Mouse (Mus musculus) limb, embryonic 11.5 days (tissue): ENCODE data around the gene Ascl2. TPM values are rescaled to one million over a fixed set of nuclear protein-coding genes. Genes with fewer than 3 reads are reported as not detected.

Experiments used
- ATAC-seq: fragments of 200-750 bp; cut with Nextera tagmentation; 2 replicates; pipeline ENCODE4 v1.8.0; 2017; ENCODE audit warnings: low read depth; ENCODE audit not compliant: insufficient number of reproducible peaks, low FRiP score, low TSS enrichment
- DNase-seq: peaks from one replicate; pipeline ENCODE4 v3.0.0-alpha.2; 2015; ENCODE audit warnings: low spot score
- H3K27ac ChIP-seq: fragments of 300-500 bp; sonication (generic); replicated peaks from 2 replicates; pipeline ENCODE4 v1.5.1; 2014; ENCODE audit warnings: low read depth, mild to moderate bottlenecking, low read length
- H3K27me3 ChIP-seq: fragments of 300-500 bp; sonication (generic); 2 replicates; pipeline ENCODE4 v1.6.1; 2014; ENCODE audit warnings: mild to moderate bottlenecking, low read length, mixed read lengths; ENCODE audit not compliant: control insufficient read depth, insufficient read depth
- H3K36me3 ChIP-seq: fragments of 300-500 bp; sonication (generic); 2 replicates; pipeline ENCODE4 v1.6.1; 2014; ENCODE audit warnings: mild to moderate bottlenecking, low read length, moderate library complexity, mixed read lengths; ENCODE audit not compliant: control insufficient read depth, insufficient read depth
- H3K4me1 ChIP-seq: fragments of 300-500 bp; sonication (generic); 2 replicates; pipeline ENCODE4 v1.6.1; 2014; ENCODE audit warnings: low read length, mixed read lengths; ENCODE audit not compliant: control insufficient read depth, insufficient read depth
- H3K4me2 ChIP-seq: fragments of 300-500 bp; sonication (generic); 2 replicates; pipeline ENCODE4 v1.6.1; 2014; ENCODE audit warnings: low read depth, mild to moderate bottlenecking, moderate library complexity; ENCODE audit not compliant: severe bottlenecking
- H3K4me3 ChIP-seq: fragments of 300-500 bp; sonication (generic); 2 replicates; pipeline ENCODE4 v1.5.1; 2014; ENCODE audit warnings: low read depth, low read length
- H3K9ac ChIP-seq: fragments of 300-500 bp; sonication (generic); 2 replicates; pipeline ENCODE4 v1.6.1; 2014; ENCODE audit warnings: mild to moderate bottlenecking, low read length
- H3K9me3 ChIP-seq: fragments of 300-500 bp; sonication (generic); 2 replicates; pipeline ENCODE4 v1.6.1; 2016; ENCODE audit warnings: low read length; ENCODE audit not compliant: control insufficient read depth
- WGBS: fragments of 180-500 bp; shearing (Covaris S2); extraction: QIAGEN DNeasy Blood & Tissue Kit; methylation state at CpG from one replicate; pipeline ENCODE4 v1.1.7; 2014; 5-methylcytosine and 5-hydroxymethylcytosine counted together
- polyA plus RNA-seq: library from polyadenylated mRNA; unstranded; fragments of >200 nt; fragmentation: Nextera tagmentation; extraction: Ambion mirVana; gene quantifications from 2 replicates; pipeline ENCODE4 v1.2.1, GENCODE M21; 2014

The Ascl2 gene
- polyA plus RNA-seq, result 0.39 and 0.70 TPM in 2 replicates

- Histone ChIP-seq H3K36me3 (no peaks in the 10 kb centered on the region), H3K9ac (peak within 1 kb of the TSS; percentile 31), H3K27me3 (peaks cover 61% of the 10 kb centered on the region), H3K4me1 (peaks cover 16% of the 10 kb centered on the region), H3K27ac (no peak within 1 kb of the TSS), H3K4me3 (peak within 1 kb of the TSS; percentile 38), H3K9me3 (no peaks in the 10 kb centered on the region), H3K4me2 (peak within 1 kb of the TSS; percentile 93)
- DNase-seq (peak; percentile 68), ATAC-seq (peak; percentile 21)
- under 1% methylated on average over 51 of the region's 51 CpGs for WGBS
Measured at GRCm38 (mm10) chr7:142968809-142969511, at the start of gene Ascl2. Gene Ascl2 (minus strand): TSS chr7:142969264.

- Histone ChIP-seq H3K4me1 (peaks cover 3% of the 10 kb centered on the region; the same call in 1 of the 2 replicates), H3K4me3 (no peak overlapping the region), H3K9me3 (no peaks in the 10 kb centered on the region), H3K27me3 (no peaks in the 10 kb centered on the region), H3K4me2 (no peak overlapping the region), H3K27ac (no peak overlapping the region), H3K9ac (no peak overlapping the region), H3K36me3 (no peaks in the 10 kb centered on the region)
- DNase-seq, result no peak
- WGBS, result 70% methylated on average over 4 of the region's 4 CpGs
- no peak for ATAC-seq
Measured at GRCm38 (mm10) chr7:143017181-143017580, 48.1 kb upstream of the Ascl2 start.

DNA sequence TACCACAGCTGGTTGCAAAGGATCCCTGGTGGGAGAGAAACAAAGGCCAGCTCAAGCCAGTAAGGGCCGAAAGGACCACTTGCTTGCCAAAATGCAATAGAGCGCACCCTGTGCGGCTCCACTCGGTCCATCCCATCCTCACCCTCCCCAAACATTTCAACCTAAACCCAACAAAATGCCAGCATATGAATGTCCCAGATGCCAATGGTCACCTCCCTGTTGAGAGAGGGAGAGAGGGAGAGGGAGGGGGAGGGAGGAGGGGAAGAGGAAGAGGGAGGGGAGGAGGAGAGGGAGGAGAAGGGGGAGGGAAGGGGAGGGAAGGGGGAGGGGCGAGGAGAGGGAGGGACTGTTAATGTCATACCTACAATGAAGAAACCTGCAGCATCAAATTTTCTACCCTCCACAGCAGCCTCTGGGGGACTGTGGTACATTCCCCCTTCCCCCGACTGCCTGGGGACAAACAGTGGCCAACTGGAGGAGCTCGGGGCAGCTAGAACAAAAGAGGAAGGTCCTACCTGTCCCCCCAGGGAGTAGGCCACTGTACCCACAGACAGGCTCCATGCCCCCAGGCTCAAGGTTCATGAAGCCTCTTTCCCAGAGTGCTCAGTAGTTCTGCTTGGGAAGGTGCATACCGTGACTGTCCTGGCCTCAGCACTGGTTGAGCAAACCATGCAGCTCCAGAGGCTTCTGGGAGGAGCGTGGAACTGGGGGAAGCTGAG lies 47.5 kb upstream of the Ascl2 start:
- H3K4me2 ChIP-seq, result no peak overlapping the region
- no peak overlapping the region for H3K4me3 ChIP-seq
- ATAC-seq (no peak), DNase-seq (no peak)
- peaks cover 3% of the 10 kb centered on the region; the same call in 1 of the 2 replicates for H3K4me1 ChIP-seq
- H3K27ac ChIP-seq, result no peak overlapping the region
- H3K9ac ChIP-seq, result no peak overlapping the region
- no peaks in the 10 kb centered on the region for H3K9me3 ChIP-seq
- H3K27me3 ChIP-seq, result no peaks in the 10 kb centered on the region
- WGBS, result 64% methylated on average over 9 of the region's 9 CpGs
- H3K36me3 ChIP-seq, result no peaks in the 10 kb centered on the region

GRCm38 (mm10) chr7:143015755-143016423 lies 46.8 kb upstream of the Ascl2 start:
- H3K4me1 ChIP-seq, result peaks cover 3% of the 10 kb centered on the region; the same call in 1 of the 2 replicates
- H3K36me3 ChIP-seq, result no peaks in the 10 kb centered on the region
- no peak for DNase-seq

GRCm38 (mm10) chr7:143014862-143015659 lies 46.0 kb upstream of the Ascl2 start:
- no peaks in the 10 kb centered on the region for H3K9me3 ChIP-seq
- no peaks in the 10 kb centered on the region for H3K27me3 ChIP-seq
- no peak for ATAC-seq
- WGBS, result 81% methylated on average over 7 of the region's 7 CpGs
- no peak overlapping the region for H3K4me2 ChIP-seq
- H3K36me3 ChIP-seq, result no peaks in the 10 kb centered on the region
- peaks cover 8% of the 10 kb centered on the region; the same call in 1 of the 2 replicates for H3K4me1 ChIP-seq
- DNase-seq, result no peak
- H3K4me3 ChIP-seq, result no peak overlapping the region
- no peak overlapping the region for H3K9ac ChIP-seq
- no peak overlapping the region for H3K27ac ChIP-seq

More at GRCm38 (mm10) chr7:143015755-143016423, 46.8 kb upstream of the Ascl2 start:
- H3K27me3 ChIP-seq, result no peaks in the 10 kb centered on the region
- WGBS, result 27% methylated on average over 1 of the region's 1 CpGs
- no peak overlapping the region for H3K27ac ChIP-seq
- H3K9ac ChIP-seq, result no peak overlapping the region
- H3K4me3 ChIP-seq, result no peak overlapping the region
- H3K4me2 ChIP-seq, result no peak overlapping the region
- no peak for ATAC-seq
- H3K9me3 ChIP-seq, result no peaks in the 10 kb centered on the region

- Histone ChIP-seq H3K4me2 (no peak overlapping the region), H3K27me3 (no peaks in the 10 kb centered on the region), H3K9ac (no peak overlapping the region), H3K27ac (no peak overlapping the region), H3K4me1 (peaks cover 14% of the 10 kb centered on the region), H3K9me3 (no peaks in the 10 kb centered on the region), H3K36me3 (no peaks in the 10 kb centered on the region), H3K4me3 (no peak overlapping the region)
- 80% methylated on average over 8 of the region's 8 CpGs for WGBS
- DNase-seq (no peak), ATAC-seq (no peak)
Measured at GRCm38 (mm10) chr7:143013420-143014178, 44.5 kb upstream of the Ascl2 start.

GRCm38 (mm10) chr7:143012230-143012875 lies 43.3 kb upstream of the Ascl2 start:
- 89% methylated on average over 5 of the region's 5 CpGs for WGBS
- ATAC-seq, result no peak
- no peak overlapping the region for H3K27ac ChIP-seq

More at GRCm38 (mm10) chr7:143012230-143012875, 43.3 kb upstream of the Ascl2 start:
- no peak for DNase-seq
- Histone ChIP-seq H3K9ac (no peak overlapping the region), H3K27me3 (no peaks in the 10 kb centered on the region), H3K4me1 (peaks cover 26% of the 10 kb centered on the region), H3K36me3 (no peaks in the 10 kb centered on the region), H3K4me2 (no peak overlapping the region), H3K4me3 (no peak overlapping the region), H3K9me3 (no peaks in the 10 kb centered on the region)
